Mouse (Mus musculus): ENCODE results near the gene Rps6ka5. TPM values are rescaled to one million over a fixed set of nuclear protein-coding genes. Genes with fewer than 3 reads are reported as not detected.

Gene Rps6ka5
- total and polyA plus RNA-seq, 3 experiments: 0.92 to 3.3 TPM; not detected in 1

DNA sequence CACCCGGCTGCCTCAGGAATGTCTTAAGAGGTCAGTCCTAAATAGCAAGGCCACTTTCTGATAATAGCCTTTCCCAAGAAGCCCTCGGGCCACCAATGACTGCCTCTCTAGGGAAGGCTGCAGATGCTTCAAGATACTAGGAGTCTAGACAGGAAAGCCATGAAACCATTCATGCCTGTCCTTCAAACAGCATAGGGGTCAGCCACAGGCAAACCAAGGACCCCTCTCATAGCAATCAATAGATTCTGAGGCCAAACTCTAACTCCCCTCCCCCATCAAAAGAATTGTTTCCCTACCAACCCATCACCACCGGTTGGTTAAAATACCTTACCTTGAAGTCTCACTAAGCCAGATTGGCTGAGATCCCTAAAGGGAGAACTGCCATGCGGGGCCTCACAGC lies 211.3 kb downstream of the Rps6ka5 start:
- Histone ChIP-seq H3K36me3 (ENCODE audit: control insufficient read depth in 1 of 2, insufficient read depth in 2 of 2, low read length in 2 of 2) (peaks cover 0 to 3% of the 10 kb centered on the region in 2 experiments; a peak in 1 of 4 replicates), H3K4me3 (ENCODE audit: control insufficient read depth in 1 of 2, insufficient read depth in 1 of 2, low read depth in 2 of 2, low read length in 2 of 2) (no peak overlapping the region), H3K4me1 (ENCODE audit: control insufficient read depth in 1 of 2, insufficient read depth in 2 of 2, low read length in 2 of 2) (peaks cover 0 to 5% of the 10 kb centered on the region in 2 experiments; a peak in 3 of 4 replicates), H3K27ac (ENCODE audit: control insufficient read depth, low read depth, low read length) (no peak overlapping the region), H3K79me2 (ENCODE audit: control insufficient read depth, insufficient read depth, low read length, poor library complexity) (peaks cover 11% of the 10 kb centered on the region), H3K27me3 (ENCODE audit: control insufficient read depth in 1 of 2, insufficient read depth in 2 of 2, low read length in 2 of 2) (no peaks in the 10 kb centered on the region), H3K9me3 (replicated peaks; ENCODE audit: insufficient read depth, low read length) (no peaks in the 10 kb centered on the region), H3K9ac (ENCODE audit: control insufficient read depth, low read depth, low read length, poor library complexity, severe bottlenecking) (no peak overlapping the region)
- no peak for DNase-seq (ENCODE audit: low read depth, low spot score)
- TF ChIP-seq ELF1 (IDR thresholded peaks at IDR 0.05; ENCODE audit: low read depth, low read length) (no peak), RCOR1 (IDR thresholded peaks at IDR 0.05; ENCODE audit: low read depth, low read length) (no peak), GATA1 (IDR thresholded peaks at IDR 0.05; ENCODE audit: low read depth, low read length) (no peak), NRF1 (IDR thresholded peaks at IDR 0.05; ENCODE audit: insufficient read depth, low read depth, low read length, poor library complexity, severe bottlenecking) (no peak), JUND (IDR thresholded peaks at IDR 0.05; ENCODE audit: low read depth, low read length) (no peak), CHD2 (IDR thresholded peaks at IDR 0.05; ENCODE audit: low read length) (no peak)

DNA sequence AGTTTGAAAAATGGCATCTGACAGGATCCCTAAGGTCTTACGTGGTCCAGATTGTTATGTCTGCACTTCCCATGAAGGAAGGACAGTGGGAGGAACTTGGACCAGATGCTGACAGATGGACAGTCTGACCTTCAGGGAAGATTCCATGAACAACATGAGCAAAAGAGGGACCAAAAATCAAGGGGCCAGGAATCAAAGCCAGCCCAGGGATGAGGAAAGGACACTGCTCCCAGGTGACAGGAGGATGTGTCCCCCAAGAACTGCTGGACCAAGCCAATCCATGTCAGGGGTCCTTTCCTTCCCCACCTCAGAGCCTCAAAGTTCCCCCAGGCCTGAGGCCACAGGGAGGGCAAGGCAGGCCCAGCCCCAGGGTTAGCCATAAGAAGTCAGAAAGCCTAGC lies 212.2 kb downstream of the Rps6ka5 start:
- Histone ChIP-seq H3K36me3 (ENCODE audit: control insufficient read depth in 1 of 2, insufficient read depth in 2 of 2, low read length in 2 of 2) (peaks cover 0 to 1% of the 10 kb centered on the region in 2 experiments; a peak in 1 of 4 replicates), H3K9me3 (replicated peaks; ENCODE audit: insufficient read depth, low read length) (no peaks in the 10 kb centered on the region), H3K9ac (ENCODE audit: control insufficient read depth, low read depth, low read length, poor library complexity, severe bottlenecking) (no peak overlapping the region), H3K27ac (ENCODE audit: control insufficient read depth, low read depth, low read length) (no peak overlapping the region), H3K27me3 (ENCODE audit: control insufficient read depth in 1 of 2, insufficient read depth in 2 of 2, low read length in 2 of 2) (no peaks in the 10 kb centered on the region), H3K79me2 (ENCODE audit: control insufficient read depth, insufficient read depth, low read length, poor library complexity) (peaks cover 4% of the 10 kb centered on the region; the same call in 1 of the 2 replicates), H3K4me1 (ENCODE audit: control insufficient read depth in 1 of 2, insufficient read depth in 2 of 2, low read length in 2 of 2) (peaks cover 0 to 2% of the 10 kb centered on the region in 2 experiments; a peak in 2 of 4 replicates), H3K4me3 (ENCODE audit: control insufficient read depth in 1 of 2, insufficient read depth in 1 of 2, low read depth in 2 of 2, low read length in 2 of 2) (no peak overlapping the region)
- TF ChIP-seq POLR2AphosphoS5 (IDR thresholded peaks at IDR 0.05; ENCODE audit: borderline replicate concordance, low read depth, low read length) (no peak), ZC3H11A (IDR thresholded peaks at IDR 0.05; ENCODE audit: low read depth, low read length) (no peak), RCOR1 (IDR thresholded peaks at IDR 0.05; ENCODE audit: low read depth, low read length) (no peak), E2F4 (IDR thresholded peaks at IDR 0.05; ENCODE audit: borderline replicate concordance, low read depth, low read length) (no peak), ELF1 (IDR thresholded peaks at IDR 0.05; ENCODE audit: low read depth, low read length) (no peak), MYC (IDR thresholded peaks at IDR 0.05; ENCODE audit: low read depth, low read length) (no peak), SIN3A (IDR thresholded peaks at IDR 0.05; ENCODE audit: low read length) (no peak), TAL1 (IDR thresholded peaks at IDR 0.05; ENCODE audit: low read length) (no peak), MAZ (IDR thresholded peaks at IDR 0.05; ENCODE audit: low read depth, low read length) (no peak), GABPA (IDR thresholded peaks at IDR 0.05; ENCODE audit: low read depth, low read length) (no peak)
- DNase-seq (ENCODE audit: low read depth, low spot score): no peak

DNA sequence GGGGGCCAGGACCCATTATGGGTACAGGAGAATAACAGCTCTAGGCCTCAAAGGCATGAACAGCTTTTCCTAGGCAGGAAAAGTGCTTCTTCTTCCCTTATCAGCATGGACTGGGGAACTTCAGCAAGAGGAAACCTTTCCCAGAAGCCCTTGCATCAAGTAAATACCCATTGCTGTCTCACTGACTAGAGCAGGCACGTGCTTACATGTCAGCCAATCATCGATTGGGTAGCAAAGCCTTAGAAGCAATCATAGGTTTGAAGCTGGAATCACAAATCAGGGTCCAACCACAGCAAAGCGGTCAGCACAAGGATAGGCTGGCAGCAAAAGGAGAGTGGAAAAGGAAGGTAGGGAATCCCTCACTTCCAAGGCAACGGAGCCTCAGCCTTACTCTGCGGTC lies 213.7 kb downstream of the Rps6ka5 start:
- H3K4me3 ChIP-seq (ENCODE audit: control insufficient read depth in 1 of 2, insufficient read depth in 1 of 2, low read depth in 2 of 2, low read length in 2 of 2): no peak overlapping the region
- no peak overlapping the region for H3K27ac ChIP-seq (ENCODE audit: control insufficient read depth, low read depth, low read length)
- peaks cover 0 to 11% of the 10 kb centered on the region in 2 experiments; a peak in 2 of 4 replicates for H3K36me3 ChIP-seq (ENCODE audit: control insufficient read depth in 1 of 2, insufficient read depth in 2 of 2, low read length in 2 of 2)
- no peak for DNase-seq (ENCODE audit: low read depth, low spot score)
- no peaks in the 10 kb centered on the region for H3K79me2 ChIP-seq (ENCODE audit: control insufficient read depth, insufficient read depth, low read length, poor library complexity)
- no peaks in the 10 kb centered on the region for H3K9me3 ChIP-seq (replicated peaks; ENCODE audit: insufficient read depth, low read length)
- H3K9ac ChIP-seq (ENCODE audit: control insufficient read depth, low read depth, low read length, poor library complexity, severe bottlenecking): no peak overlapping the region
- peaks cover 0 to 11% of the 10 kb centered on the region in 2 experiments; a peak in 2 of 4 replicates for H3K4me1 ChIP-seq (ENCODE audit: control insufficient read depth in 1 of 2, insufficient read depth in 2 of 2, low read length in 2 of 2)
- TF ChIP-seq USF2 (IDR thresholded peaks at IDR 0.05; ENCODE audit: borderline replicate concordance in 1 of 2, insufficient read depth in 1 of 2, low read depth in 1 of 2, low read length in 2 of 2): no peak
- no peak for TF ChIP-seq KAT2A (conservative IDR thresholded peaks at IDR 0.05; ENCODE audit: low read depth, low read length)
- no peak for TF ChIP-seq E2F4 (IDR thresholded peaks at IDR 0.05; ENCODE audit: borderline replicate concordance, low read depth, low read length)
- no peak for TF ChIP-seq GATA1 (IDR thresholded peaks at IDR 0.05; ENCODE audit: low read depth, low read length)
- no peak for TF ChIP-seq ELF1 (IDR thresholded peaks at IDR 0.05; ENCODE audit: low read depth, low read length)
- no peak for TF ChIP-seq USF1 (IDR thresholded peaks at IDR 0.05; ENCODE audit: low read depth, low read length)
- TF ChIP-seq GABPA (IDR thresholded peaks at IDR 0.05; ENCODE audit: low read depth, low read length): no peak
- TF ChIP-seq MYC (IDR thresholded peaks at IDR 0.05; ENCODE audit: low read depth, low read length): no peak
- no peaks in the 10 kb centered on the region for H3K27me3 ChIP-seq (ENCODE audit: control insufficient read depth in 1 of 2, insufficient read depth in 2 of 2, low read length in 2 of 2)

Data from MEL (cell line).